Mouse (Mus musculus) lung, embryonic 16.5 days (tissue): Measurements from ENCODE around the gene Rab21. TPM values are rescaled to one million over a fixed set of nuclear protein-coding genes. Genes with fewer than 3 reads are reported as not detected.

Experiments used
- ATAC-seq: fragments of 200-750 bp; cut with Nextera tagmentation; 2 replicates; pipeline ENCODE4 v1.8.0; 2017; ENCODE audit warnings: low read depth, mild to moderate bottlenecking, moderate library complexity
- H3K27ac ChIP-seq: fragments of 300-500 bp; sonication (generic); 2 replicates; pipeline ENCODE4 v1.5.1; 2014; ENCODE audit warnings: mild to moderate bottlenecking, control low read depth, low read length
- H3K27me3 ChIP-seq: fragments of 300-500 bp; sonication (generic); 2 replicates; pipeline ENCODE4 v1.6.1; 2014; ENCODE audit warnings: low read depth, low read length, mixed read lengths; ENCODE audit not compliant: control insufficient read depth, insufficient read depth
- H3K36me3 ChIP-seq: fragments of 300-500 bp; sonication (generic); 2 replicates; pipeline ENCODE4 v1.6.1; 2014; ENCODE audit warnings: low read length; ENCODE audit not compliant: control insufficient read depth, insufficient read depth
- H3K4me1 ChIP-seq: fragments of 300-500 bp; sonication (generic); replicated peaks from 2 replicates; pipeline ENCODE4 v1.6.1; 2014; ENCODE audit warnings: low read length, mixed read lengths; ENCODE audit not compliant: control insufficient read depth, insufficient read depth
- H3K4me2 ChIP-seq: fragments of 300-500 bp; sonication (generic); 2 replicates; pipeline ENCODE4 v1.6.1; 2014; ENCODE audit warnings: low read depth, low read length, control low read depth
- H3K4me3 ChIP-seq: fragments of 300-500 bp; sonication (generic); 2 replicates; pipeline ENCODE4 v1.5.1; 2014; ENCODE audit warnings: mild to moderate bottlenecking, low read length, control low read depth
- H3K9ac ChIP-seq: fragments of 300-500 bp; sonication (generic); 2 replicates; pipeline ENCODE4 v1.6.1; 2014; ENCODE audit warnings: low read length, control low read depth
- H3K9me3 ChIP-seq: fragments of 300-500 bp; sonication (generic); 2 replicates; pipeline ENCODE4 v1.6.1; 2016; ENCODE audit warnings: low read length; ENCODE audit not compliant: control insufficient read depth
- WGBS: fragments of 180-500 bp; shearing (Covaris S2); extraction: QIAGEN DNeasy Blood & Tissue Kit; methylation state at CpG from one replicate; pipeline ENCODE4 v1.1.7; 2014; 5-methylcytosine and 5-hydroxymethylcytosine counted together
- polyA plus RNA-seq: library from polyadenylated mRNA; unstranded; fragments of >200 nt; fragmentation: Nextera tagmentation; extraction: Ambion mirVana; gene quantifications from 2 replicates; pipeline ENCODE4 v1.2.1, GENCODE M21; 2015

Rab21 gene
- polyA plus RNA-seq, 1 experiment from 2014 or later: 4.0 TPM

GRCm38 (mm10) chr10:115296401-115296935 lies 18.9 kb downstream of the Rab21 start:
- Histone ChIP-seq H3K4me1 (no peaks in the 10 kb centered on the region), H3K9ac (no peak overlapping the region), H3K36me3 (peaks cover 39% of the 10 kb centered on the region), H3K27me3 (no peaks in the 10 kb centered on the region), H3K4me2 (no peak overlapping the region), H3K4me3 (no peak overlapping the region), H3K9me3 (no peaks in the 10 kb centered on the region), H3K27ac (no peak overlapping the region)
- 74% methylated on average over 9 of the region's 9 CpGs for WGBS
- ATAC-seq: no peak

DNA sequence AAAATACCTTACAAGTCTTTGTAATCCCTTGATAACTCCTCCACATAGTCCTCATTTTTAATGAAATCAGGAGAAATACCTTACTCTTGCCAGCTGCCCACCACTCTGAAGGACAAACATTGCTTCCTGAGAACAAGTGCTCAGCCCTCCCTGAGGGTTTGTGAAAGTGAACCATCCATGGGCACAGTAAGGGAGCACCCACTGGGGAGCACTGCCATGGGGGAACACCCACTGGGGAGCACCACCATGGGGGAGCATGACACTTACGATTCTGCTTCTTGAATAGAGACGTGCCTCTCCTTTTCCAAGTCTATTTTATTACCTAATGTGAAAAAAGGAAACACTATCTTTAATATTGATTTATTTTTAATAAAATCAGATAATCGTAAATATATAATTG lies 20.2 kb downstream of the Rab21 start:
- H3K9ac ChIP-seq: no peak overlapping the region
- no peak overlapping the region for H3K4me2 ChIP-seq
- H3K4me3 ChIP-seq: no peak overlapping the region
- H3K4me1 ChIP-seq: no peaks in the 10 kb centered on the region
- H3K27ac ChIP-seq: no peak overlapping the region
- WGBS: 91% methylated on average over 3 of the region's 3 CpGs
- no peak for ATAC-seq
- H3K27me3 ChIP-seq: no peaks in the 10 kb centered on the region
- peaks cover 35% of the 10 kb centered on the region for H3K36me3 ChIP-seq
- no peaks in the 10 kb centered on the region for H3K9me3 ChIP-seq

- no peaks in the 10 kb centered on the region for H3K4me1 ChIP-seq
Measured at GRCm38 (mm10) chr10:115294715-115295114, 20.7 kb downstream of the Rab21 start.

DNA sequence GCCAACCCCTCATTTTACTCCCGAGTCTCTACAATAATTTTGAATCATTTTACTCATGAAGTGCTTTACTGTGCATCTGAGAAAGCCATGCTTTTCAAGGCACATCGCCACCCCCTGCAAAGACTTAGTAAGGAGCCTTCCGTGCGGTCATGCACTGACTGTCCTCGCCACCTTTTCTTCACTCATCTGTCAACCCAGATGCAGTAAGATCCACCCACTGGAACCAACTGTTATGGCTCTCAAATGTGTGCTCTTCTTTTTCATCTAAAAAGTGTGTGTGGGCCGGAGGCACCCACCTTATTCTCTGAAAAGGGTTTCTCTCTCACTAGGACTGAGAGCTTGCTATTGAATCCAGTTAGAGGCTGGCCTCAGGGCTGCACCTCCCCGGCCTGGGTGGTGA lies 21.4 kb downstream of the Rab21 start:
- Histone ChIP-seq H3K4me1 (no peaks in the 10 kb centered on the region), H3K27me3 (no peaks in the 10 kb centered on the region), H3K4me2 (no peak overlapping the region), H3K9ac (no peak overlapping the region), H3K27ac (no peak overlapping the region), H3K4me3 (no peak overlapping the region), H3K9me3 (no peaks in the 10 kb centered on the region), H3K36me3 (peaks cover 28% of the 10 kb centered on the region)
- WGBS: 92% methylated on average over 7 of the region's 7 CpGs
- no peak for ATAC-seq

More at GRCm38 (mm10) chr10:115294715-115295114, 20.7 kb downstream of the Rab21 start:
- Histone ChIP-seq H3K4me3 (no peak overlapping the region), H3K27ac (no peak overlapping the region), H3K9ac (no peak overlapping the region), H3K9me3 (no peaks in the 10 kb centered on the region), H3K27me3 (no peaks in the 10 kb centered on the region), H3K36me3 (peaks cover 31% of the 10 kb centered on the region), H3K4me2 (no peak overlapping the region)
- WGBS: 94% methylated on average over 7 of the region's 7 CpGs
- ATAC-seq: no peak

GRCm38 (mm10) chr10:115290671-115291070 lies 24.7 kb downstream of the Rab21 start:
- no peak overlapping the region for H3K4me2 ChIP-seq
- H3K36me3 ChIP-seq: peaks cover 32% of the 10 kb centered on the region
- ATAC-seq: no peak
- H3K9ac ChIP-seq: no peak overlapping the region
- H3K4me1 ChIP-seq: no peaks in the 10 kb centered on the region
- no peaks in the 10 kb centered on the region for H3K27me3 ChIP-seq
- H3K9me3 ChIP-seq: no peaks in the 10 kb centered on the region
- no peak overlapping the region for H3K27ac ChIP-seq
- 92% methylated on average over 9 of the region's 9 CpGs for WGBS
- no peak overlapping the region for H3K4me3 ChIP-seq

DNA sequence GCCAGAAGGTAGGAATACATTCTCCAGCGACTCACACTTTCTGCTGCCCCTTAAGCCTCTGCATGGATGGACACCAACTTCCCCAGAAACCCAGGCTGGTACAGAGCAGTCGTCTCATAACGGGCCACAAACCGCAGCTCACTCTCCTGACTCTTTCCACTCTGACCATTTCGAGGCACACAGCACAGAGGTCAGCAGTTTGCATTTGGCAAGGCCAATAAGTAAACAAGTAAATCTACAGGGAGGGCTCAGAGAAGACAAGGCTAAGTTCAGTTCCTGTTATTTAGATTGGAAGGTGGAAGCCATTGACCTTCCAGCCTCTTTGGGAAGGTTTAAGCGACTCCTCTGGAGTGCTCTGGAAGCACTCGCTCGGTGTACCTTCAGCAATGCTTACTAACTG lies 26.5 kb downstream of the Rab21 start:
- no peaks in the 10 kb centered on the region for H3K4me1 ChIP-seq
- no peaks in the 10 kb centered on the region for H3K27me3 ChIP-seq
- H3K9ac ChIP-seq: no peak overlapping the region
- no peak overlapping the region for H3K27ac ChIP-seq
- WGBS: 83% methylated on average over 8 of the region's 8 CpGs
- no peak overlapping the region for H3K4me3 ChIP-seq
- no peaks in the 10 kb centered on the region for H3K9me3 ChIP-seq
- ATAC-seq: no peak
- H3K36me3 ChIP-seq: peaks cover 23% of the 10 kb centered on the region
- H3K4me2 ChIP-seq: no peak overlapping the region

DNA sequence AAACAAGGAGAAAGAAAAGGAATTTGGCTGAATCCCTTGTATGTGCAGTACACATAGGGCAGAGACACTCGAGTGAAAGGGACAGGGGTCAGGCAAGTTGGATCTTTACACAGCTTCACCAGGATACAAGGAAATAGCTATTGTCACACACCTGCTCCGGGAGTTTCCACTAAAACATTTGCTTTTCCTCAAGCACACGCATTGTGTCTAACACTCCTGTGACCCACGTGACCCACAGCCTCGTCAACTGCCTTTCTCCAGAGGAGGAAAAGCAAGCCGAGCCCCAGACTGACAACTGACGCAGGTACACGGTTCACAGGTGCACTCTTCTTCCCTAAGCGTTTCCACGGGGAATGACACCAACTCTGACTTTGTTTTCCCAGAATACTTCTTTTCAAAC lies 31.2 kb downstream of the Rab21 start:
- Histone ChIP-seq H3K27ac (no peak overlapping the region), H3K4me1 (no peaks in the 10 kb centered on the region), H3K4me2 (no peak overlapping the region), H3K27me3 (no peaks in the 10 kb centered on the region), H3K4me3 (no peak overlapping the region), H3K9me3 (no peaks in the 10 kb centered on the region), H3K36me3 (peaks cover 8% of the 10 kb centered on the region), H3K9ac (no peak overlapping the region)
- 50% methylated on average over 10 of the region's 10 CpGs for WGBS
- no peak for ATAC-seq

- H3K36me3 ChIP-seq: peaks cover 3% of the 10 kb centered on the region; the same call in 1 of the 2 replicates
- H3K9ac ChIP-seq: no peak overlapping the region
- no peak overlapping the region for H3K4me2 ChIP-seq
- WGBS: 82% methylated on average over 10 of the region's 10 CpGs
- H3K9me3 ChIP-seq: no peaks in the 10 kb centered on the region
- H3K27me3 ChIP-seq: no peaks in the 10 kb centered on the region
- no peak overlapping the region for H3K27ac ChIP-seq
- no peak for ATAC-seq
- H3K4me1 ChIP-seq: no peaks in the 10 kb centered on the region
- no peak overlapping the region for H3K4me3 ChIP-seq
Measured at GRCm38 (mm10) chr10:115281381-115281780, 34.0 kb downstream of the Rab21 start.

DNA sequence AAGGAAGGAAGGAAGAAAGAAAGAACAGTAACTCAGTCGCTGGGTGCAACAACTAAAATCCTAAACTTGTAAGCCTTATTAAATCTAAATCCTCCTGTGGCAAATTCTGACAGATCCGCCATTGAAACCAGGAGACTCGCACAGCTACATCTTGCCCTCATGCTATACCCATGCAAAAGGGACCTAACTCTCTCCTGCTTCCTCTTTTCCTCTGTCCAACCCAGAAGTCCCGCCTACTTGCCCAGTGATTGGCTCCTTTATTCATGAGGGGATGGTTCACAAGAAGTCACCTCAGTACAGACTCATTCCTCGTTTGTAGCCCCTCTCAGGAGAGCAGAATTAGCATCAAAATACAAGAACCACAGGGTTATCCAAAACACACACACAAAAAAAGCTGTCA lies 43.7 kb downstream of the Rab21 start:
- H3K4me2 ChIP-seq: no peak overlapping the region
- H3K4me3 ChIP-seq: no peak overlapping the region
- no peak overlapping the region for H3K9ac ChIP-seq
- ATAC-seq: no peak
- no peaks in the 10 kb centered on the region for H3K9me3 ChIP-seq
- no peaks in the 10 kb centered on the region for H3K27me3 ChIP-seq
- no peak overlapping the region for H3K27ac ChIP-seq
- WGBS: 63% methylated on average over 5 of the region's 5 CpGs
- no peaks in the 10 kb centered on the region for H3K4me1 ChIP-seq
- no peaks in the 10 kb centered on the region for H3K36me3 ChIP-seq
